In the genomic region with DNA sequence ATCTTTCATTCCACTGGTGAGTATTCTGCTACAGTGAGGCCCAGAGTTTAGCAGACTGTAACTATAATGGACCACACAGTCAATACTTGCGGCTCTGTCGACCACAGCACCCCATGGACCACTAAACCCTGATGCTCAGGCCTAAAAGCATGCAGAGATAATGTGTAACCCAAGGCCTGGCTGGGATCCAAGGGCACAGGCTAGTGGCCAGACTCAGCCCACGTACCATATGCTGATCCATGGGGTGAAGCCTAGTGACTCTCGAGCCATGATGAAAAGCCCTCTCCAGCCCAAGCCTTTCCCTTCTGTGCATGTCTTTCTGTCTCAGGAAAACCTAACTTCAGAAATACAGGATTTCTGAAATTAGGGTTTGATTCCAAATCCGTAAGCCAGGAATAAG, we compare ENCODE assay signal across 15 mouse cellular contexts. TPM values are rescaled to one million over a fixed set of nuclear protein-coding genes. Genes with fewer than 3 reads are reported as not detected.
DNase-seq lines count a peak whose midpoint lies in the region; ATAC-seq and TF ChIP-seq lines count a peak whose summit lies in the region.
"Had no signal": no experiment of that assay in that cellular context is flagged by ENCODE, and none has a peak within 500 bp of the region (broad histone marks: within the 10 kb centered on the region; RNA-seq: fewer than 3 reads in every experiment).

No protein-coding gene starts in this region.

- ATAC-seq in embryonic facial prominence, embryonic 15.5 days (ENCODE audit: insufficient number of reproducible peaks, low FRiP score, low TSS enrichment, low read depth), result 0 out of 2 replicates have a peak, but pooled peaks have one; percentile 39
- no peak for ATAC-seq in midbrain, postnatal 0 days (ENCODE audit: low FRiP score)
- ATAC-seq in midbrain, embryonic 16.5 days, result no peak
- ATAC-seq in stomach, postnatal 0 days (ENCODE audit: low FRiP score, low TSS enrichment), result no peak
- ATAC-seq: activated CD4-positive, CD25-positive, alpha-beta regulatory T cell, adult 4 months had no signal

- H3K9me3 ChIP-seq in embryonic facial prominence, embryonic 15.5 days (replicated peaks), result no peaks in the 10 kb centered on the region
- no peaks in the 10 kb centered on the region for H3K9me3 ChIP-seq in embryonic facial prominence, embryonic 10.5 days
- H3K9me3 ChIP-seq in midbrain, postnatal 0 days (ENCODE audit: low read length), result no peaks in the 10 kb centered on the region
- H3K9me3 ChIP-seq in midbrain, embryonic 16.5 days (replicated peaks; ENCODE audit: control insufficient read depth, low read length, poor library complexity, severe bottlenecking), result no peaks in the 10 kb centered on the region
- no peaks in the 10 kb centered on the region for H3K9me3 ChIP-seq in stomach, postnatal 0 days (ENCODE audit: control insufficient read depth, low read length)
- H3K9me3 ChIP-seq: heart, embryonic 15.5 days had no signal

- no peaks in the 10 kb centered on the region for H3K27me3 ChIP-seq in embryonic facial prominence, embryonic 15.5 days
- H3K27me3 ChIP-seq in embryonic facial prominence, embryonic 10.5 days (replicated peaks; ENCODE audit: low read depth, poor library complexity, severe bottlenecking), result no peaks in the 10 kb centered on the region
- no peaks in the 10 kb centered on the region for H3K27me3 ChIP-seq in midbrain, postnatal 0 days (ENCODE audit: insufficient read depth, low read length)
- H3K27me3 ChIP-seq in midbrain, embryonic 16.5 days (ENCODE audit: control insufficient read depth, insufficient read depth, low read depth, low read length), result no peaks in the 10 kb centered on the region
- H3K27me3 ChIP-seq in stomach, postnatal 0 days (ENCODE audit: control insufficient read depth, insufficient read depth, low read length), result no peaks in the 10 kb centered on the region
- H3K27me3 ChIP-seq: heart, embryonic 15.5 days had no signal

- no peak for DNase-seq in embryonic facial prominence, embryonic 10.5 days (ENCODE audit: low spot score)
- peak; percentile 45 for DNase-seq in midbrain, postnatal 0 days (ENCODE audit: low spot score)
- peak; percentile 95 for DNase-seq in cerebellum, adult 9-11 months
- DNase-seq in kidney, postnatal 25 days, result peak; percentile 69 to 72
- no peak for DNase-seq in stomach, postnatal 0 days (ENCODE audit: low spot score)
- DNase-seq in gastrocnemius, adult 2 months, result no peak
- DNase-seq: B cell, adult 2 months; lung, embryonic 14.5 days; right cerebral cortex, adult 18-20 months; thymus, postnatal 36 days had no signal

- intact Hi-C loops in gastrocnemius, adult 2 months (cut with DNase I), result loop anchor here (5.0 kb wide), 1 partner anchor 37 kb away; no protein-coding TSS in a partner anchor

- 90% methylated on average over 5 of the region's 5 CpGs for WGBS in embryonic facial prominence, embryonic 15.5 days
- 95% methylated on average over 5 of the region's 5 CpGs for WGBS in embryonic facial prominence, embryonic 10.5 days
- WGBS in midbrain, postnatal 0 days, result 83% methylated on average over 5 of the region's 5 CpGs
- WGBS in midbrain, embryonic 16.5 days, result 89% methylated on average over 5 of the region's 5 CpGs
- 82% methylated on average over 5 of the region's 5 CpGs for WGBS in stomach, postnatal 0 days

- H3K4me1 ChIP-seq in embryonic facial prominence, embryonic 15.5 days, result 0 out of 2 replicates have a peak, but pooled peaks cover 8% of the 10 kb centered on the region
- peaks cover 9% of the 10 kb centered on the region; the same call in 1 of the 2 replicates for H3K4me1 ChIP-seq in embryonic facial prominence, embryonic 10.5 days
- peaks cover 5% of the 10 kb centered on the region; the same call in 1 of the 2 replicates for H3K4me1 ChIP-seq in midbrain, postnatal 0 days (ENCODE audit: insufficient read depth, low read length)
- peaks cover 2% of the 10 kb centered on the region for H3K4me1 ChIP-seq in midbrain, embryonic 16.5 days (ENCODE audit: control insufficient read depth, insufficient read depth, low read length)
- H3K4me1 ChIP-seq in stomach, postnatal 0 days (replicated peaks; ENCODE audit: control insufficient read depth, insufficient read depth), result no peaks in the 10 kb centered on the region

- TF ChIP-seq EP300 in stomach, postnatal 0 days (optimal IDR thresholded peaks at IDR 0.05), result no peak

- H3K4me3 ChIP-seq in embryonic facial prominence, embryonic 15.5 days (replicated peaks), result no peak overlapping the region
- no peak overlapping the region for H3K4me3 ChIP-seq in embryonic facial prominence, embryonic 10.5 days
- no peak overlapping the region for H3K4me3 ChIP-seq in midbrain, postnatal 0 days (ENCODE audit: low read depth, low read length)
- H3K4me3 ChIP-seq in midbrain, embryonic 16.5 days (ENCODE audit: low read depth, low read length), result no peak overlapping the region
- no peak overlapping the region for H3K4me3 ChIP-seq in stomach, postnatal 0 days (ENCODE audit: low read depth, low read length)
- no peak overlapping the region for H3K4me3 ChIP-seq in gastrocnemius, adult 2 months
- H3K4me3 ChIP-seq: heart, embryonic 15.5 days had no signal

- no peak overlapping the region for H3K27ac ChIP-seq in embryonic facial prominence, embryonic 15.5 days (replicated peaks)
- H3K27ac ChIP-seq in embryonic facial prominence, embryonic 10.5 days (replicated peaks), result no peak overlapping the region
- H3K27ac ChIP-seq in midbrain, postnatal 0 days (ENCODE audit: low read depth, low read length), result no peak overlapping the region
- no peak overlapping the region for H3K27ac ChIP-seq in midbrain, embryonic 16.5 days (ENCODE audit: low read length)
- H3K27ac ChIP-seq in stomach, postnatal 0 days (replicated peaks), result no peak overlapping the region
- H3K27ac ChIP-seq in gastrocnemius, adult 2 months, result no peak overlapping the region
- H3K27ac ChIP-seq: heart, embryonic 15.5 days had no signal

- H3K9ac ChIP-seq in embryonic facial prominence, embryonic 15.5 days, result no peak overlapping the region
- no peak overlapping the region for H3K9ac ChIP-seq in midbrain, postnatal 0 days (replicated peaks; ENCODE audit: low read length, poor library complexity, severe bottlenecking)
- no peak overlapping the region for H3K9ac ChIP-seq in midbrain, embryonic 16.5 days (ENCODE audit: low read depth, low read length)
- no peak overlapping the region for H3K9ac ChIP-seq in stomach, postnatal 0 days (ENCODE audit: low read length)
- H3K9ac ChIP-seq: heart, embryonic 15.5 days; lung, embryonic 14.5 days had no signal

- no peak overlapping the region for H3K4me2 ChIP-seq in embryonic facial prominence, embryonic 15.5 days (replicated peaks)
- no peak overlapping the region for H3K4me2 ChIP-seq in midbrain, postnatal 0 days (ENCODE audit: low read depth, low read length, poor library complexity, severe bottlenecking)
- H3K4me2 ChIP-seq in midbrain, embryonic 16.5 days (ENCODE audit: low read length), result no peak overlapping the region
- no peak overlapping the region for H3K4me2 ChIP-seq in stomach, postnatal 0 days (replicated peaks; ENCODE audit: low read depth)
- H3K4me2 ChIP-seq: heart, embryonic 15.5 days; lung, embryonic 14.5 days had no signal

- TF ChIP-seq CTCF in midbrain, postnatal 0 days (IDR thresholded peaks at IDR 0.05), result no peak
- TF ChIP-seq CTCF in stomach, postnatal 0 days (IDR thresholded peaks at IDR 0.05; ENCODE audit: low read depth), result no peak
- TF ChIP-seq CTCF in gastrocnemius, adult 2 months (IDR thresholded peaks at IDR 0.05), result no peak

- H3K36me3 ChIP-seq in embryonic facial prominence, embryonic 15.5 days, result no peaks in the 10 kb centered on the region
- H3K36me3 ChIP-seq in embryonic facial prominence, embryonic 10.5 days (replicated peaks), result peaks cover 35% of the 10 kb centered on the region
- H3K36me3 ChIP-seq in midbrain, postnatal 0 days (ENCODE audit: insufficient read depth, low read length), result 0 out of 2 replicates have a peak, but pooled peaks cover 2% of the 10 kb centered on the region
- no peaks in the 10 kb centered on the region for H3K36me3 ChIP-seq in midbrain, embryonic 16.5 days (ENCODE audit: control insufficient read depth, insufficient read depth, low read length)
- H3K36me3 ChIP-seq in stomach, postnatal 0 days (ENCODE audit: control insufficient read depth, insufficient read depth, low read length), result no peaks in the 10 kb centered on the region
- H3K36me3 ChIP-seq: G1E; heart, embryonic 15.5 days had no signal

RNA-seq across cellular contexts. Expression of gene Rnf144a, which starts 50.2 kb away (rescaled TPM):
- 38.7 and 40.0 TPM in 2 replicates for polyA plus RNA-seq in embryonic facial prominence, embryonic 15.5 days (2015; fragmentation: Nextera tagmentation; extraction: Ambion mirVana)
- polyA plus RNA-seq in embryonic facial prominence, embryonic 10.5 days (2016; fragmentation: Nextera tagmentation; extraction: Ambion mirVana), result 43.1 and 44.9 TPM in 2 replicates
- total RNA-seq in midbrain, postnatal 0 days (2014; rRNA removed), result 32.0 TPM in 2 replicates
- 20.3 and 22.0 TPM in 2 replicates for polyA plus RNA-seq in midbrain, postnatal 0 days (2015; fragmentation: Nextera tagmentation; extraction: Ambion mirVana)
- polyA plus RNA-seq in midbrain, embryonic 16.5 days (2015; fragmentation: Nextera tagmentation; extraction: Ambion mirVana), result 25.7 and 28.1 TPM in 2 replicates
- 5.0 and 5.9 TPM in 2 replicates for polyA plus RNA-seq in stomach, postnatal 0 days (2015; fragmentation: Nextera tagmentation; extraction: Ambion mirVana)
- 1 to 10 TPM; 3.3 to 4.6 TPM for total RNA-seq in gastrocnemius, adult 2 months (2021)
- polyA plus RNA-seq: G1E had no signal

Comparison
In these comparisons a context has a peak if more than half of its experiments do, and no peak if none do; other contexts are left out.
1. DNase-seq: peak in midbrain, postnatal 0 days (single experiment), cerebellum, adult 9-11 months (single experiment) and kidney, postnatal 25 days (2 of 2); none in embryonic facial prominence, embryonic 10.5 days (single experiment), stomach, postnatal 0 days (single experiment) and gastrocnemius, adult 2 months (single experiment).